Mouse (Mus musculus): Measurements from ENCODE around the gene Lrrc34.

The Lrrc34 gene

DNA sequence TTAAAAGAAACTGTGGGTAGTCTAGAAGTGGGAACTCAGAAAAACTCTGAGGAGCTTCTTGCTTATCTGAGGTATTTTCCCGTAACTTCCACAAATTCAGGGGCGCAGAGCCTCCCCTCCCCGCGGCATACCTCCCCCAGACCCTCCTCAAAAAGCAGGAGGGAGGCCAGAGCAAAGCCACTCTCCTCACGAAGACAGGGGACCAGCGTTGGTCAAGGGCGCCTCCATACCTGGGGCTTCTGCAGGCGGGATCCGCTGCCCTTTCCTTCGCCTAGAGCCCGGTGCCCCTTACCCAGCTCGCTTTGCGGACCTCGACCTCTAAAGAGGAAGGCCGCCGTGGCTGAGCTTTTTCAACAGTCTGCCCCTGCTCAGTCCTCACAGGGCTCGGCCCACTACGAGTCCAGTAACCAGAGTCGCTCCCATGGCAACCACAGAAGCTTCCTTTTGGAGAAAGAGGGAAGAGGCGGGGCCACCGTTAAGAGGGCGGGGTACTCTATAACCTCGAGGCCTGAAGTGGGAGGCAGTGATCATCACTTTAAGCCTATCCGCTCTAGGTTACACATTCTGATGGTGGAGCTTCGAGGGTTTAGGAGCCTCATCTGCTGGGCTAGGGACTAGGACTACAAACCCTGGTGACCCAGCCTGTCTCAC lies at the start of gene Lrrc34:
TSS of gene Lrrc34 (minus strand) at position 430 of the 651 bp plus-strand sequence.
- in situ Hi-C loops (cut with MboI, MseI), result loop anchor here in 1 of 2 experiments (10.0 kb wide), 1 partner anchor 743 kb away; no protein-coding TSS in a partner anchor

DNA sequence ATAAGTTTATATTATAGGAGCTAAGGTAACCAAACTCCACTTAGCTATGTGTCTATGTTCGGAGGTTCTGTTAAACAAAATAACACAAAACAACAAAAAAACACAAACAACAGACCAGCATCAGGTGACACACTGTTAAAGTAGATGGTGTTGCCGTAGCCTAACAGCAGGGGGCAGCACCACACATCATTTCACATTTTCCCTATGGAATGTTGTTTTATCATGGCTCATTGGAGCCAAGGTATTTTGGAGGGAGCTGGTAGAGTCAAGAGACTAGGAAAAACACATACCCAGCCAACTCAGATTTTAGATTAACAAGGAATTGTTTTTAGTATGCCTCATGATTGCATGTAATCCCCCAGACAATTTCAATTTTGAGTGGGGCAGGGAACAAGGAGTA lies 48.7 kb upstream of the Lrrc34 start:
- in situ Hi-C loops (cut with MboI, MseI), result no loop called here

DNA sequence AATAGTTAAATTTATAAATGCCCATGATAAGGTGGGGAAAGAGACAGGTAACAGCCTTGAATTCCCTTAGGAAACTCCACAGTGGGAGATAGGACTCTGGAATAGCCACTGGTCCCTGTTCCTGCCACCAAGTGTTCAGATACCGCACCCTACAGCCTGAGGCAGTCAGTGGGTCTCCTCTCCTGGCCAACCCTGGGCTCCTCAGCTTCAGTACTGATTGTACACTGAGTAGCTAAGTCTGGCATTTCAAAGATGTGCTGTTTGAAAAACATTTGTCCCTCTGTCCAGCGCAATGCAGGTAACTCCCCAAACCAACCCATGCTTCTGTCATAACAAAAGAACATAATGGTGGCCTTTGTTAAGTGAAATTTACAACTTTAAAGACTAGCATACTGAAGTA lies 48.0 kb upstream of the Lrrc34 start:
- in situ Hi-C loops (cut with MboI, MseI), result no loop called here

DNA sequence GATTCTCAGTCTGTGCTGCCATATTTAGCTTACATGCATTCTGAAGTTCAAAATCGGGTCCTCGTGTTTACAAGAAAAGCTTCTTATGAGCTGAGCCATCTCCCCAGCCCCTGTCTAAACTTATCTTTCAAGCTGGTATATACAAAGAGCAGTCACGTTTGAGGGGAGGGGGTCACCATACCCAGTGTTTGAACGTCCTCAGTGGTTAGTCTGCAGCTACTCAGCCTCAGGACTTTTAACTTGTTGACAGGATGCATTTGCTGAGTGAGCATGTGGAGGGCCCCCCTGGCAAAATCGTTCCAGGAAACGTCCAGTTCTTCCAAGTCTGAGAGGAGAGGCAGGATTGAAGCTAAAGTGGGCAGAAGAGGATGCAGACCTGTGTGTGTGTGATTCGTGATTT lies 43.3 kb upstream of the Lrrc34 start:
- in situ Hi-C loops (cut with MboI, MseI), result no loop called here

DNA sequence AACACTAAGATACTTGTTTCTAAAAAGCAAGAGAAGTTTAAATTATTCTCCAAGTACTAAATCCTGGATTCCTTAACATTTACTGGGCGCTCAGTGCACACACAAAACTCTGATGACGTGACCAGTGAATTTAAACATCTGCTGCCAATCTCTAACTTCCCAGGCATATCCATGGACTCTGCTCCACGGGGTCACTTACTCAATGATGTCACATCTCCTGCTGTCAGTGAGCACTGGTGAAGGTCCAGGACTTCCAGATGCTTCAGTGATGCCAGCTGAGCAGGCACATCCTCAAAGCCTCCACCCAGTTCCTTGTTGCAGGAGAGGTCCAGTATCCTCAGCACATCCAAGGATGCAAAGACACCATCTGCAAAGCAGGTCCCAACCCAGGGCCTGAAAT lies 39.5 kb upstream of the Lrrc34 start:
- in situ Hi-C loops (cut with MboI, MseI), result no loop called here

DNA sequence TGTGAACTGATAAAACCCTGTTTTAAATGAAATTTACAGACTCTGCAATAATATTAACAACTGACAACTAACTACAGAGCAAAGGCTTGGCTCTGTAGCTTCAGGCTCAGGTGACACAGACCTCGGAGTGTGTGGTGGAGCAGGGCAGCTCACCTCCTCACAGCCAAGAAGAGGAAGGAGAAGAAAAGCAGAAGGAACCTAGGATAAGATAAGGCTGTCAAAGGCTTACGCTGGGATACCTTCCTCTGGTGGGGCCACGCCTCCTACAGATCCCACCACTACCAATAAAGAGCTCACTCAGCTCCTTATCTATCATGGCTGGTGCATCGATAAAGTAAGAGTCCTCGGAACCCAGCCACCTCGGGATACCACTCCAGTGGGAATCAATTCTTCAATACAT lies 35.5 kb upstream of the Lrrc34 start:
- in situ Hi-C loops (cut with MboI, MseI), result no loop called here

DNA sequence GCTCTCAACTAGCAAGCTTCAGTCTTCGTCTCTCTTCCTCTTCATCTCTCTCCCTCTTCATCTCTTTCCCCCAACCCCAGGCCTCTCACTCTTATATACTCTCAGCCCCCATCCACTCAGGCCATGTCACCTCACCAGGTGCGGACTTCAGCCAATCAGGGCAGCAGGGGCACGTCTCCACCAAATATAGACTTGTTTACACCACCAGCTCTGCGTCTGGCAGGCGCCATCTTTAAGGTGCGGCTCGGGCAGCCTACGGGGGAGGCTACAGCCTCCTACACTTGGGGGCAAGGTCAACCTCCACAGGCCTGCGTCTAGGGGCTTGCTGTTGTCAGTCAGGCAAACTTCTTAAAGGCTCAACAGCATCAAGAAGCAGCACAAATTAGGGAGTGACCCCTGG lies 10.8 kb upstream of the Lrrc34 start:
- in situ Hi-C loops (cut with MboI, MseI), result no loop called here

DNA sequence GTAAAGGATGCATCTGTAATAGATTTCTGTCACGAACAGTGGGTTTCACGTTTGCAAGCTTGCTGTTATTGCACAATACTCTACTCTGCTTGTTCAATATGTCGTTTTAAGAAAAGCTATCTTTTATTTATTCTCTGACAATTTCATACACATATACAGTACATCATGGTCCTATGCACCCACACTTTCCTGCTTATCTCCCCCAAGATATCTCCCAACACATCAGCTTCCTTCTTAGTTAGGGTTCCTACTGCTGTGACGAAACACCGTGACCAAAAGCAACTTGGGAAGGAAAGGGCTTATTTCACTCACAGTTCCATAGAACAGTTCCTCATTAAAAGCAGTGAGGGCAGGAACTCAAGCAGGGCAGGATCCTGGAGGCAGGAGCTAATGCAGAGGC lies 8.3 kb upstream of the Lrrc34 start:
- in situ Hi-C loops (cut with MboI, MseI), result no loop called here

DNA sequence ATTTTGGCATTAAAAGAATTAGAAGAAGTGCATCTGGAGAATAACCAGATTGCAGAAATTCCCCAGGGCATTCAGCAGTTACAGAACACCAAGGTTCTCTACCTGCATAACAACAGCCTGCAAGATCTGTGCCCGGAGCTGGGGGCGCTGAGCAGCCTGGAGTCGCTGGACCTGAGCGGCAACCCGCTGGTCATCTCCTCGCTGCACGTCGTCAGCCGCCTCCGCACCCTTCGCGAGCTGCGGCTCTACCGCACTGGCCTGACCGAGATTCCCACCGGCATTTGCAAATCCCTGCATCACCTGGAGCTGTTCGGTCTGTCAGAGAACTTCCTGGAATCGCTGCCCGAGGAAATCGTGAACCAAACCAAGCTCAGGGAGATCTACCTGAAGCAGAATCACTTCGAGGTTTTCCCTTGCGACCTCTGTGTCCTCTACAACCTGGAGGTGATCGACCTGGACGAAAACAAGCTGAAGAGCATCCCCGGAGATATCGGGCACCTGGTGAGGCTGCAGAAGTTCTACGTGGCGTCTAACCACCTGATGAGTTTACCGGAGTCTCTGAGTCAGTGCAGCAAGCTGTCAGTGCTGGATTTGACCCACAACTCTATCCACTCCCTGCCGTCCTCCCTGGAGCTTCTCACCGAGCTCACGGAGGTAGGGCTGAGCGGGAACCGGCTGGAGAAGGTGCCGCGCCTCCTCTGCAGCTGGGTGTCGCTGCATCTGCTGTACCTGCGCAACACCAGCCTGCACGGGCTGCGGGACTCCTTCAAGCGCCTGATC lies 2.6 kb upstream of the Lrrc34 start:
- in situ Hi-C loops (cut with MboI, MseI), result no loop called here

DNA sequence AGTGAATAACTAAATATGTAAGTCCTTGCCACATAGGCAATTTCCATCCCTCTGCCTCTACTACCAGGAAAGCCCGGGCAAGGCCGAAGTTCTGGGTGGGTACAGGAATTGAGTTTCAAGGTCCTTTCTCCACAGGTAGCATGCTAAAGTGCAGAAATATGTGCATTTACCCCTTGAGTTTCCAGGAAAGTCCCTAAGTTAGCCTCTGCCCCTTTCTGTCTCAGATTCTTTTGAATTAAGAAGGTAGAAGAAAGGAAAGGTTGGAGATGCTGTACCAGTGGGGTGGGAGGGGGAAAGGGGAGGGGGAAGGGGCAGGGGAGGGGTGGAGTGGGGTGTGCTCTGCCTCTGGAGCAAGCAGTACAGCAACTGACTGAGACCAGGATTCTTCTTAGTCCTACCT lies 797 bp upstream of the Lrrc34 start:
- in situ Hi-C loops (cut with MboI, MseI), result loop anchor here in 1 of 2 experiments (10.0 kb wide), 1 partner anchor 744 kb away; no protein-coding TSS in a partner anchor

DNA sequence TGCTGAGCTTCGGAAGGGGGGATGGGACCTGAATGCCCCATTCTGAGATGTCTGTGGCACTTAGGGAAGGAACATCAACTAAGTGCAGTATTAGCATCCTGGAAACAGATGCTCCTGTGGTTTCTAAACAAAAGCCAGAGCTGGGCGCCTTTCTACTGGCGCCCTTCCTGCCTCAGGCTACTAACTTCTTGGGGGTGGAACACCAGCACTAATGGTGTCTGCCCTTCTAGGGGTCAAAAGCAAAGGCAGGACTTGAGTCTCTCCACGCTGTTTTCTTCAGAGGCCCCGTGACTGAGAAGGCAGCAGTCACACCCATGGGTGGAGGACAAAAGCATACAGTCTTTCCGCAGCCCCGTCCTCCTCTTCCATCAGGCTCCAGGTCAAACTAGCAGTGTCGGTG lies 908 bp downstream of the Lrrc34 start:
- in situ Hi-C loops (cut with MboI, MseI), result loop anchor here in 1 of 2 experiments (10.0 kb wide), 1 partner anchor 742 kb away; no protein-coding TSS in a partner anchor

DNA sequence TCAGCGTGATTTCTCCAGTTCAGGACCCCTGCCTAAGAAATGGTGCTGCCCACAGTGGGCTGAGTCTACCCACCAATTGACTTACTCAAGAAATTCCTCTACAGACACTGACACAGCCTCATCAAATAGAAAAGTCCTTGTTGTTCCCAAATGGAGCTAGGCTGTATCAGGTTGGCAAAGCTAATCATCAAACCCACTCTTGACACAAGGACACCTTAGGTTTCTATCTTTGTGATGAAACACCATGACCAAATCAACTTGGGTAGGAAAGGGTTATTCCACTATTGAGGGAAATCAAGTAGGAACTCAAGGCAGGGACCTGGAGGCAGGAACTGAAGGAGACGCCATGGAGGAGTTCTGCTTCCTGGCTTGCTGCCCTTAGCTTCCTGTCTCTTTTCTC lies 3.5 kb downstream of the Lrrc34 start, which contains the start of gene Lrriq4:
TSS of gene Lrriq4 (plus strand) at position 301 of the 400 bp plus-strand sequence.
- in situ Hi-C loops (cut with MboI, MseI), result loop anchor here in 1 of 2 experiments (10.0 kb wide), 1 partner anchor 739 kb away; no protein-coding TSS in a partner anchor

DNA sequence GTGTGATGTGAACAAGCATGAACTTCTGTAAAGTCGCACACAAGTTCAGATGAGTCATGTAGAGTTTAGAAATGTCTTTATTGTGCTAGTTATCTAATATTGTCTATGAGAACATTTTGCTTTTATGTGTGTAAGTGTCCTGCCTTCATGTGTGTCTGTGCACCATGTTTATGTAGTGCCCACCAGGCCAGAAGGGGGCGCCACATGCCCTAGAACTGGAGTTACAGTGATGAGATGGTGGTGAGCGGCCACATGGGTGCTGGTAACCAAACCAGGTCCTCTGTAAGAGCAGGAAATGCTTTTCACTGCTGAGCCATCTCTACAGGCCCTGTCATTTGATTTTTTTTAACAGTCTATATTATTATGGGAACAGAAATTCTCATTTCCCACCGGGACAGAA lies 12.0 kb downstream of the Lrrc34 start:
- in situ Hi-C loops (cut with MboI, MseI), result no loop called here

DNA sequence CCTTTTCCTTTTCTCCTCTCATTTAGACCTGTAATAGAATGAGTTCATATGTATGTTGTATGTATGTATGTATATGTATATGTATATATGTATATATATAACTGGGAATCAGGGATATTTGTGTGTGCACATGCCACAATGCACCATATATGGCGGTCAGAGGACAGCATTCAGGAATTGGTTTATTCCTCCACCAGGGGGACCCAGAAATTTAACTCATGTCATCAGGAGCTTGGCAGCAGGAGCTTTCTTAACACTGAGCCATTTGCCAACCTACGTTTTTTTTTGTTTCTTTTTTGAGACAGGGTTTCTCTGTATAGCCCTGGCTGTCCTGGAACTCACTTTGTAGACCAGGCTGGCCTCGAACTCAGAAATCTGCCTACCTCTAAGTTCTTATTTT lies 14.0 kb downstream of the Lrrc34 start:
- in situ Hi-C loops (cut with MboI, MseI), result no loop called here

DNA sequence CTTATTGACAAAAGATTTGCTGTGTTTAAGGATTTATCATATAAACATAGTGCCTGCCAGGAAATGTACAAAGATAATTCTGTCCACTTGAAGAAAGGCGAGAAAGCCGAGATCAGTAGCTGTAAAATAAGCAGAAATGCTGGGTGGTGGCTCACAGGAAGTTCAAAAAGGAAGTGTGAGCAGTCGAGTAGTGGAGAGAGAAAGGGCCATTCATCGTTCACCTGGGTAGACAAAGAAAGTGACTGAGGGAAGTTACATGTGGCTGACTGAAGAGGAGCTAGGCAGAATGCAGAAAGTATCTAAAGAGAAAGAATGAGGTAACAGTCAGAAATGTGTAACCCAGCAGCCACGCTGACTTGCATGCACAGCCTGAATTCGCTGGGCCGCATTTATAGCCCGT lies 27.5 kb downstream of the Lrrc34 start:
- in situ Hi-C loops (cut with MboI, MseI), result no loop called here

DNA sequence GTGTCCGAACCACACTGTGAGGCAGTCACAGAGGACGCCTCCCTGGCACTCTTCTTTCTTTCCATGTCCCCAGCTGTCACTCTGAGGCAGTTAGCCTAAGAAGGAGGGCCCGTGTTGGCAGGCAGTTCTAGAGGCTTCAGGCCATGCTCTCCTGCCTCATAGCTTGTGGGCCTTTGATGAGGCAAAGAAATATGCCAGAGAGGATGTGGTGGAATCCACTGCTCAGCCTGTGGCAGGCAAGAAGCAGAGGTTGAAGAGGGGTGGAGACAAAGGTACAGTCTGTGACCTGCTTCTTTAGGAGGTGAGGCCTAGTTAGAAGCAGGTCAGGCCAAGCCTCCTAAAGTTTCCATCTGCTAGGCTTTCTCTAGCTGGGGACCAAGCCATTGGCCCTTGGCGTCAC lies 36.7 kb downstream of the Lrrc34 start:
- in situ Hi-C loops (cut with MboI, MseI), result no loop called here

DNA sequence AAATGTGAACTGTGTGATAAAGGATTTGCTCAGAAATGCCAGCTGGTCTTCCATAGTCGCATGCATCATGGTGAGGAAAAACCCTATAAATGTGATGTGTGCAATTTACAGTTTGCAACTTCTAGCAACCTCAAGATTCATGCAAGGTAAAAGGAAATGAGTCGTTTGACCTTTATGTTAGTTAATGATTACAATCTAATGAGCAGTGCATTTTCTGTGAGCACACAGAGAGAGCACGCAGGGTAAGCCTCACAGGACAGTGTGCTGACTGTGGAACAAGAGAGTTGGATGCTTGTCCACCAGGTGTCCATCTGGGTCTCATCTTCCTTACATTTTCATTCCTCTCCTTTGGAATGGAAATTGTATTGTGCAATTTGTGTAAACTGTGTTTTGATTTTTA lies 38.7 kb downstream of the Lrrc34 start:
- in situ Hi-C loops (cut with MboI, MseI), result loop anchor here in 1 of 2 experiments (10.0 kb wide), 1 partner anchor 366 kb away; no protein-coding TSS in a partner anchor

DNA sequence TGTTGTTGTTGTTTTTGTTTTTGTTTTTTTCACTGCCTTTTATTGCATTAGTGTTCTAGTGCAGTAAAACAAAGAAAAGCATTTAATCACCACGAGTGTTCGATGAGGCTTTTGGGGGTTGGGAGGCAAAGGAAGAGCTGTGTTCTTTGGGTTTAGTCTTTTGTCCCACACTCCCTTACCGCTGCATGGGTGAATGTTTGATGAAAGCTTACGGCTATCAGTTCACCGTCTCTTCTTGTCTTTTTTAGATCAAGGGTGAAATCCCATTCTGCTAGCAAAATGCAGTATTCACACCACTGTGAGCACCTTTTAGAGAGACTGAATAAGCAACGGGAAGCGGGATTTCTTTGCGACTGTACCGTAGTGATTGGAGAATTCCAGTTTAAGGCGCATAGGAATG lies 44.4 kb downstream of the Lrrc34 start:
- in situ Hi-C loops (cut with MboI, MseI), result loop anchor here (5.0 to 10.0 kb wide), 3 partner anchors 369 to 534 kb away; no protein-coding TSS in a partner anchor

DNA sequence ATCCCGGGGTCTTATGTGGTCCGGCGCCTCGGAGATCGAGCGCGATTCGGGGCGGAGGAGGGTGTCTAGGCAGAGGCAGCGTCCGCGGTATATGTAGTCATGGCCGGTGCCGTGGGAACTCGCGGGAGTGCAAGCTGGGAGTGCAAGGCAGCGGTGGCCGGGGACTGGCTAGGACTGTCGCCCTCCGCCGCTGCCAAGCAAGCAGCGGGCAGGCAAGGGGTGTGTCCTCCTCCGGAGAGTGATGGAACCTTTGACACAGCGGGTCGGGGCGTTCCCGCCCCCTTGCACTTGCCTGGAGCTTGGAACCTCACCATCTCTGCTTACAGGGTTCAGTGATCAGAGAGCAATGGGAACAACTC lies 45.0 kb downstream of the Lrrc34 start:
- in situ Hi-C loops (cut with MboI, MseI), result loop anchor here (5.0 to 10.0 kb wide), 3 partner anchors 370 to 535 kb away; no protein-coding TSS in a partner anchor

DNA sequence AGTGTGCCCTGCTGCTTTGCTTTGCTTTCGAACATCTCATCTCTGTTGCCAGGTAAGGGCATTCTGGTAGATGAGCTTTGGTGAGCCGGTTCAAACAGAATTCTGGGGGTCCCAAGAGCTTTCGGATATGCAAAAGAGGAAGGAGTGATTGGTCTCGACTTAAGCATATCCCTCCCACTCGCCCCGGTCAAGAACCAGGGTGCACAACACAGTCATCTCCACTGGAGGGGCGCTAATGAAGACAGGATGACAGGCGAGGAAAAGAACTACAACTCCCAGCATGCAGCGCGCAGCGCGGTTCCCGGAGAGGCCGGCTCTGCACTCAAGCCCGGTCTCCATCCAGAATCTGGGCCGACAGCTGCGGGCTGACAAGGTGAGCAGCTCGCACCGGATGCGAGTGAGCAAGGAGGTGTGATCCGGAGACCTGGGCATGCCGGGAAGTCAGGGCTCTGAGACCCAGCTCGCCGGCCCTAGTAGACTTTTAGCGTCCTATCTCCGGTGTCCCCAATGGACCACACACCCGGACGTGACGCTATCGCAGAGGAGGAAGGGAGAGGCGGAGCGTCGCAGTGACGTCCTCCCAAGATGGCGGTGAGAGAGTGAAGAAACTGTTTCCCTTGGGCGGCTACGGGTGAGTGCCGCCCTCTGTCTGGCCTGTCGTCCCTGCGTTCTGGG lies 45.5 kb downstream of the Lrrc34 start, which contains the start of gene Mynn:
TSS of gene Mynn (plus strand) at position 1 of the 675 bp plus-strand sequence.
- in situ Hi-C loops (cut with MboI, MseI), result loop anchor here (5.0 to 10.0 kb wide), 3 partner anchors 370 to 535 kb away; no protein-coding TSS in a partner anchor

DNA sequence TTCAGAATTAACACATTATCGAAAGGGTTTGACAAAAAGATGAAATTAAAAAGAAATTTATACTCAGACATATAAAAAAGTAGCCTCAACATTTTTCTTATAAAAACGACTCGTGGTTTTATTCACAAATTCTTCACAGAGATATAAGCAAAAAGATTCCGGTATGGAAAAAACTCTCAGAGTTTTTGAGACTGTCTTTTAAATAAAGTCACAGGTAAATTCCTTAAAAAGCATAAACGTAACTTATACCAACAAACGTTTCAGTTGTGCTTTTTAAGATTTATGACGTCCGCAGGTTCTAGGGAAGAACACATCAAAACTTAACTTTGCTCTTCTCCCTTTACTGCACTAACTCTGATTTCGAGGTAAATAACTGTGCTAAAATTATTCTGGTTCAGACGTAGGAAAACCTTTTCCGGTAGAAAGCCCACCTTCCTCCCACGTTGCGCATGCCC lies 46.0 kb downstream of the Lrrc34 start:
- in situ Hi-C loops (cut with MboI, MseI), result loop anchor here (5.0 to 10.0 kb wide), 3 partner anchors 371 to 536 kb away; no protein-coding TSS in a partner anchor

DNA sequence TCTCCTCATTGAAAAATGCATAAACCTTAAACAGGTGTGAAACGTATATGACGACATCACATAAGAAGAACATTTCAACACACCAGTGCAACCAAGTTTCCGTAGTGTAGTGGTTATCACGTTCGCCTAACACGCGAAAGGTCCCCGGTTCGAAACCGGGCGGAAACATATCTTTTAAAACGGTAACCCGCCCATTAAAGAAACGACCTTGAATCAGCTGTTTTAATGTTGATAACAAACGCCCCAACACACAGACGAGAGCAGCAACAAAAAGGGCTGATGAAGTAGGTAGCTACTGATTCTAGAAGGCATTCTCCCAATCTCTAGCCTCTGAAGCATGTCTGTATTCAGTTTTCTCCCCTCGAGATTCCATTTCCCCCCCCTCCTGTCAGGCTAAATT lies 46.5 kb downstream of the Lrrc34 start:
- in situ Hi-C loops (cut with MboI, MseI), result loop anchor here (5.0 to 10.0 kb wide), 3 partner anchors 371 to 536 kb away; no protein-coding TSS in a partner anchor

Data from T-helper 17 cell (primary cell).